Mouse (Mus musculus): ENCODE measurements around the gene Fau. TPM values are rescaled to one million over a fixed set of nuclear protein-coding genes. Genes with fewer than 3 reads are reported as not detected.
"Not testable (repeated sequence)": the region's sequence is repeated elsewhere in the genome, so short reads cannot be mapped to it uniquely, and the experiment has no call there.

Gene Fau
- polyA plus RNA-seq, 1 experiment from 2014 or later: 773 TPM

- no peak overlapping the region for H3K4me3 ChIP-seq (ENCODE audit: low read depth, low read length)
- H3K9ac ChIP-seq (replicated peaks; ENCODE audit: low read length): no peak overlapping the region
- no peak overlapping the region for H3K27ac ChIP-seq (replicated peaks; ENCODE audit: low read depth, low read length)
- no peak overlapping the region for H3K4me2 ChIP-seq (ENCODE audit: low read depth, low read length)
- DNase-seq (ENCODE audit: low spot score) (no peak), ATAC-seq (replicated peaks; ENCODE audit: insufficient number of reproducible peaks, low FRiP score, low TSS enrichment, low read depth) (no peak)
- no peaks in the 10 kb centered on the region for H3K27me3 ChIP-seq (ENCODE audit: control insufficient read depth, insufficient read depth, low read length)
- no peaks in the 10 kb centered on the region for H3K4me1 ChIP-seq (ENCODE audit: control insufficient read depth, insufficient read depth, low read length)
- no peaks in the 10 kb centered on the region for H3K9me3 ChIP-seq (replicated peaks; ENCODE audit: control insufficient read depth, low read length)
- WGBS: 85% methylated on average over 7 of the region's 7 CpGs
- no peaks in the 10 kb centered on the region for H3K36me3 ChIP-seq (replicated peaks; ENCODE audit: control insufficient read depth, insufficient read depth, low read depth, low read length)
Measured at GRCm38 (mm10) chr19:6038326-6038725, 19.3 kb upstream of the Fau start.

GRCm38 (mm10) chr19:6040002-6040401 is 17.6 kb upstream of the Fau start:
- Histone ChIP-seq H3K9me3 (replicated peaks; ENCODE audit: control insufficient read depth, low read length) (no peaks in the 10 kb centered on the region), H3K4me1 (ENCODE audit: control insufficient read depth, insufficient read depth, low read length) (no peaks in the 10 kb centered on the region), H3K4me2 (ENCODE audit: low read depth, low read length) (no peak overlapping the region), H3K27ac (replicated peaks; ENCODE audit: low read depth, low read length) (no peak overlapping the region), H3K36me3 (replicated peaks; ENCODE audit: control insufficient read depth, insufficient read depth, low read depth, low read length) (no peaks in the 10 kb centered on the region), H3K4me3 (ENCODE audit: low read depth, low read length) (no peak overlapping the region), H3K9ac (replicated peaks; ENCODE audit: low read length) (no peak overlapping the region), H3K27me3 (ENCODE audit: control insufficient read depth, insufficient read depth, low read length) (no peaks in the 10 kb centered on the region)
- ATAC-seq (replicated peaks; ENCODE audit: insufficient number of reproducible peaks, low FRiP score, low TSS enrichment, low read depth) (no peak), DNase-seq (ENCODE audit: low spot score) (no peak)

GRCm38 (mm10) chr19:6042293-6042692 is 15.4 kb upstream of the Fau start:
- no peak overlapping the region for H3K4me3 ChIP-seq (ENCODE audit: low read depth, low read length)
- no peaks in the 10 kb centered on the region for H3K36me3 ChIP-seq (replicated peaks; ENCODE audit: control insufficient read depth, insufficient read depth, low read depth, low read length)
- H3K4me2 ChIP-seq (ENCODE audit: low read depth, low read length): no peak overlapping the region
- DNase-seq (ENCODE audit: low spot score): no peak
- WGBS: 83% methylated on average over 9 of the region's 9 CpGs
- H3K4me1 ChIP-seq (ENCODE audit: control insufficient read depth, insufficient read depth, low read length): no peaks in the 10 kb centered on the region
- no peak overlapping the region for H3K9ac ChIP-seq (replicated peaks; ENCODE audit: low read length)
- no peak for ATAC-seq (replicated peaks; ENCODE audit: insufficient number of reproducible peaks, low FRiP score, low TSS enrichment, low read depth)
- H3K27me3 ChIP-seq (ENCODE audit: control insufficient read depth, insufficient read depth, low read length): no peaks in the 10 kb centered on the region
- H3K27ac ChIP-seq (replicated peaks; ENCODE audit: low read depth, low read length): no peak overlapping the region
- H3K9me3 ChIP-seq (replicated peaks; ENCODE audit: control insufficient read depth, low read length): no peaks in the 10 kb centered on the region

- not testable (repeated sequence) for H3K4me1 ChIP-seq (ENCODE audit: control insufficient read depth, insufficient read depth, low read length); H3K36me3 ChIP-seq (replicated peaks; ENCODE audit: control insufficient read depth, insufficient read depth, low read depth, low read length); H3K4me3 ChIP-seq (ENCODE audit: low read depth, low read length); H3K27ac ChIP-seq (replicated peaks; ENCODE audit: low read depth, low read length); ATAC-seq (replicated peaks; ENCODE audit: insufficient number of reproducible peaks, low FRiP score, low TSS enrichment, low read depth); H3K9me3 ChIP-seq (replicated peaks; ENCODE audit: control insufficient read depth, low read length); H3K27me3 ChIP-seq (ENCODE audit: control insufficient read depth, insufficient read depth, low read length); H3K9ac ChIP-seq (replicated peaks; ENCODE audit: low read length); H3K4me2 ChIP-seq (ENCODE audit: low read depth, low read length)
- DNase-seq (ENCODE audit: low spot score): peak; percentile 47
- WGBS: 71% methylated on average over 4 of the region's 4 CpGs
Measured at GRCm38 (mm10) chr19:6044102-6044501, 13.5 kb upstream of the Fau start.

GRCm38 (mm10) chr19:6045366-6046293 is 12.0 kb upstream of the Fau start:
- Histone ChIP-seq H3K36me3 (replicated peaks; ENCODE audit: control insufficient read depth, insufficient read depth, low read depth, low read length) (peaks cover 14% of the 10 kb centered on the region), H3K4me1 (ENCODE audit: control insufficient read depth, insufficient read depth, low read length) (peaks cover 4% of the 10 kb centered on the region; the same call in 1 of the 2 replicates), H3K4me3 (ENCODE audit: low read depth, low read length) (peak overlapping the region; percentile 93), H3K4me2 (ENCODE audit: low read depth, low read length) (peak overlapping the region; percentile 50), H3K9ac (replicated peaks; ENCODE audit: low read length) (peak overlapping the region; percentile 92), H3K27ac (replicated peaks; ENCODE audit: low read depth, low read length) (peak overlapping the region; percentile 72), H3K27me3 (ENCODE audit: control insufficient read depth, insufficient read depth, low read length) (no peaks in the 10 kb centered on the region), H3K9me3 (replicated peaks; ENCODE audit: control insufficient read depth, low read length) (no peaks in the 10 kb centered on the region)
- ATAC-seq (replicated peaks; ENCODE audit: insufficient number of reproducible peaks, low FRiP score, low TSS enrichment, low read depth) (peak; percentile 37), DNase-seq (ENCODE audit: low spot score) (no peak)
- 18% methylated on average over 20 of the region's 20 CpGs for WGBS

GRCm38 (mm10) chr19:6046294-6047153 is 11.1 kb upstream of the Fau start, which contains the start of gene Syvn1:
Gene Syvn1 (plus strand): TSS chr19:6046576.
- peak; percentile 91 for ATAC-seq (replicated peaks; ENCODE audit: insufficient number of reproducible peaks, low FRiP score, low TSS enrichment, low read depth)
- Histone ChIP-seq H3K4me3 (ENCODE audit: low read depth, low read length) (peak within 1 kb of the TSS; percentile 93), H3K4me1 (ENCODE audit: control insufficient read depth, insufficient read depth, low read length) (peaks cover 4% of the 10 kb centered on the region; the same call in 1 of the 2 replicates), H3K27ac (replicated peaks; ENCODE audit: low read depth, low read length) (peak within 1 kb of the TSS; percentile 99), H3K9me3 (replicated peaks; ENCODE audit: control insufficient read depth, low read length) (no peaks in the 10 kb centered on the region), H3K9ac (replicated peaks; ENCODE audit: low read length) (peak within 1 kb of the TSS; percentile 92), H3K4me2 (ENCODE audit: low read depth, low read length) (peak within 1 kb of the TSS; percentile 93), H3K27me3 (ENCODE audit: control insufficient read depth, insufficient read depth, low read length) (no peaks in the 10 kb centered on the region), H3K36me3 (replicated peaks; ENCODE audit: control insufficient read depth, insufficient read depth, low read depth, low read length) (peaks cover 17% of the 10 kb centered on the region)
- peak; percentile 95 for DNase-seq (ENCODE audit: low spot score)
- WGBS: under 1% methylated on average over 65 of the region's 65 CpGs

GRCm38 (mm10) chr19:6047154-6047898 is 10.3 kb upstream of the Fau start:
- H3K4me2 ChIP-seq (ENCODE audit: low read depth, low read length): peak overlapping the region; percentile 93
- DNase-seq (ENCODE audit: low spot score): no peak
- peak overlapping the region; percentile 99 for H3K27ac ChIP-seq (replicated peaks; ENCODE audit: low read depth, low read length)
- peaks cover 17% of the 10 kb centered on the region for H3K36me3 ChIP-seq (replicated peaks; ENCODE audit: control insufficient read depth, insufficient read depth, low read depth, low read length)
- peak overlapping the region; percentile 92 for H3K9ac ChIP-seq (replicated peaks; ENCODE audit: low read length)
- ATAC-seq (replicated peaks; ENCODE audit: insufficient number of reproducible peaks, low FRiP score, low TSS enrichment, low read depth): no peak
- no peaks in the 10 kb centered on the region for H3K9me3 ChIP-seq (replicated peaks; ENCODE audit: control insufficient read depth, low read length)
- peaks cover 4% of the 10 kb centered on the region; the same call in 1 of the 2 replicates for H3K4me1 ChIP-seq (ENCODE audit: control insufficient read depth, insufficient read depth, low read length)
- H3K4me3 ChIP-seq (ENCODE audit: low read depth, low read length): peak overlapping the region; percentile 93
- no peaks in the 10 kb centered on the region for H3K27me3 ChIP-seq (ENCODE audit: control insufficient read depth, insufficient read depth, low read length)
- WGBS: 2% methylated on average over 44 of the region's 44 CpGs

All from embryonic facial prominence, embryonic 11.5 days (tissue).